Mouse (Mus musculus) bone marrow, adult 2 months (tissue): Measurements from ENCODE around the gene Olfr517. TPM values are rescaled to one million over a fixed set of nuclear protein-coding genes. Genes with fewer than 3 reads are reported as not detected.

ENCODE experiments used
- H3K27ac ChIP-seq: fragments of 200-500 bp; 2 replicates; pipeline ENCODE4 v1.5.1; 2012; ENCODE audit warnings: low read depth, mild to moderate bottlenecking, control low read depth, inconsistent platforms, low read length; ENCODE audit not compliant: control insufficient read depth, poor library complexity, insufficient read depth
- H3K4me1 ChIP-seq: fragments of 200-500 bp; 2 replicates; pipeline ENCODE4 v1.6.1; 2011; ENCODE audit warnings: low read length; ENCODE audit not compliant: control insufficient read depth, insufficient read depth
- H3K4me3 ChIP-seq: fragments of 200-500 bp; replicated peaks from 2 replicates; pipeline ENCODE3; 2011; ENCODE audit warnings: mild to moderate bottlenecking, low read depth, low read length, control low read depth; ENCODE audit not compliant: control insufficient read depth
- CTCF ChIP-seq: fragments of 200-500 bp; IDR thresholded peaks from 2 replicates; pipeline ENCODE4 v1.5.1; 2011; ENCODE audit warnings: low read length, control low read depth; ENCODE audit not compliant: control insufficient read depth, insufficient read depth
- POLR2A ChIP-seq: fragments of 200-500 bp; IDR thresholded peaks from 2 replicates; pipeline ENCODE4 v1.6.1; 2011; ENCODE audit warnings: low read depth, mild to moderate bottlenecking, control low read depth, low read length, borderline replicate concordance; ENCODE audit not compliant: control insufficient read depth
- WGBS: fragments of 180-500 bp; shearing (Covaris S2); methylation state at CpG from one replicate; pipeline ENCODE4 v1.1.7; 2018; 5-methylcytosine and 5-hydroxymethylcytosine counted together
- polyA plus RNA-seq: library from polyadenylated mRNA; stranded (reverse); fragments of >200 nt; gene quantifications from 2 replicates; pipeline ENCODE4 v1.2.4, GENCODE M21; 2011; ENCODE audit warnings: low replicate concordance; ENCODE audit not compliant: missing spikeins, insufficient read depth, insufficient read length

Olfr517 gene
- not detected in 2 replicates for polyA plus RNA-seq

- TF ChIP-seq CTCF (no peak), POLR2A (no peak)
- Histone ChIP-seq H3K27ac (no peak within 1 kb of the TSS), H3K4me3 (no peak within 1 kb of the TSS), H3K4me1 (no peaks in the 10 kb centered on the region)
- WGBS, result 32% methylated on average over 2 of the region's 2 CpGs
Observed at GRCm38 (mm10) chr7:108872279-108872678, at the start of gene Olfr517. Olfr517 (minus strand) TSS chr7:108872379.

GRCm38 (mm10) chr7:108903969-108904368 is 31.8 kb upstream of the Olfr517 start:
- WGBS, result 70% methylated on average over 2 of the region's 2 CpGs
- Histone ChIP-seq H3K4me1 (no peaks in the 10 kb centered on the region), H3K27ac (no peak overlapping the region), H3K4me3 (no peak overlapping the region)
- TF ChIP-seq POLR2A, result no peak
- no peak for TF ChIP-seq CTCF

- TF ChIP-seq POLR2A (no peak), CTCF (no peak)
- H3K4me1 ChIP-seq, result no peaks in the 10 kb centered on the region
- no peak within 1 kb of the TSS for H3K4me3 ChIP-seq
- 73% methylated on average over 5 of the region's 5 CpGs for WGBS
- H3K27ac ChIP-seq, result no peak within 1 kb of the TSS
Observed at GRCm38 (mm10) chr7:108894320-108894719, 22.1 kb upstream of the Olfr517 start, which contains the start of gene Olfr519. Olfr519 (minus strand) TSS chr7:108894420.

GRCm38 (mm10) chr7:108884906-108885305 is 12.7 kb upstream of the Olfr517 start, which contains the start of gene Olfr518:
Olfr518 (minus strand) TSS chr7:108885006.
- TF ChIP-seq CTCF, result no peak
- no peak for TF ChIP-seq POLR2A
- no peak within 1 kb of the TSS for H3K27ac ChIP-seq
- WGBS, result 71% methylated on average over 4 of the region's 4 CpGs
- no peaks in the 10 kb centered on the region for H3K4me1 ChIP-seq
- H3K4me3 ChIP-seq, result no peak within 1 kb of the TSS

- no peak for TF ChIP-seq CTCF
- WGBS, result 73% methylated on average over 2 of the region's 2 CpGs
- Histone ChIP-seq H3K4me3 (no peak within 1 kb of the TSS), H3K4me1 (no peaks in the 10 kb centered on the region), H3K27ac (no peak within 1 kb of the TSS)
Observed at GRCm38 (mm10) chr7:108850429-108850828, 21.8 kb downstream of the Olfr517 start, which contains the start of gene Olfr516. Olfr516 (minus strand) TSS chr7:108850529.

- TF ChIP-seq CTCF (no peak), POLR2A (no peak)
- H3K4me1 ChIP-seq, result no peaks in the 10 kb centered on the region
- H3K4me3 ChIP-seq, result no peak within 1 kb of the TSS
- no peak within 1 kb of the TSS for H3K27ac ChIP-seq
Observed at GRCm38 (mm10) chr7:108825897-108826296, 46.3 kb downstream of the Olfr517 start, which contains the start of gene Olfr514. Olfr514 (minus strand) TSS chr7:108825997.

Other genes with a start within 250 kb of the Olfr517 start
- gene Olfr508, start 242.4 kb downstream of the Olfr517 start, polyA plus RNA-seq, result not detected in 2 replicates
- not detected in 2 replicates for gene Olfr509, start 220.5 kb downstream of the Olfr517 start, polyA plus RNA-seq
- gene Olfr510, start 206.0 kb downstream of the Olfr517 start, polyA plus RNA-seq, result not detected in 2 replicates
- not detected in 2 replicates for gene Olfr512, start 159.1 kb downstream of the Olfr517 start, polyA plus RNA-seq
- not detected in 2 replicates for gene Olfr513, start 121.4 kb downstream of the Olfr517 start, polyA plus RNA-seq
- gene Olfr514, start 46.4 kb downstream of the Olfr517 start, polyA plus RNA-seq, result not detected in 2 replicates
- not detected in 2 replicates for gene Olfr516, start 21.9 kb downstream of the Olfr517 start, polyA plus RNA-seq
- gene Olfr518, start 12.6 kb upstream of the Olfr517 start, polyA plus RNA-seq, result not detected in 2 replicates
- not detected in 2 replicates for gene Olfr519, start 22.0 kb upstream of the Olfr517 start, polyA plus RNA-seq
- gene Nlrp10, start 57.8 kb upstream of the Olfr517 start, polyA plus RNA-seq, result 0.22 TPM in 1 of 2 replicates, not detected in the other
- gene Eif3f, start 62.0 kb upstream of the Olfr517 start, polyA plus RNA-seq, result 61.3 and 83.8 TPM in 2 replicates
- 0.32 and 0.68 TPM in 2 replicates for gene Tub, start 78.0 kb upstream of the Olfr517 start, polyA plus RNA-seq
- gene Ric3, start 211.0 kb upstream of the Olfr517 start, polyA plus RNA-seq, result 2.4 TPM in 1 of 2 replicates, not detected in the other